Mouse (Mus musculus): ENCODE measurements around the gene Gm10392.

Gm10392 gene

DNA sequence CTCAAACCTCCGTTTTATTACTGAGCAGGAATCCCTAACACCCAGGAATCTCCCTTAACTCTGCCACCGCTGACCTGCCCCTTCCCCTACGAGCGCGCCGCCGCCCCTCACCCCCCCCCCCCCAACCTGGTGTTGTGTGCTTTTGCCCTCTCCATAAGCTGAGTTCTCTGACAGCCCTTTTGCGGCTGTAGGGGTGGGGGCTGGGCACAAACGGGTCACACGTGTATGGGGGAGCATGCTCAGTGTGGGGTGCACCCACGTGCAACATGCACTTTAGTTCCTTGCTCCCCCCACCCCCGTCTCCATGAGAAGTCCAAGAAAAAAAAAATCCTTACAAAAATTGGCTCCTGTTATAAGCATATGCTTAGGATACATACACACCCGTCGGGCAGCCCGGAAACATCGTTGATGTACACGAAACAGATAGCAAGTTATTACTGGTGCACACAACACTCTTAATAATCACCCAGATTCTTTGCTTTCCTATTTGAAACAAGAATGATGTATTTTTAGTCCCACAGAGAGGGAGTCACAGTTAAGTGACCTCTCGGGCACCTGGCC, 26.6 kb downstream of the Gm10392 start:
- no peak for DNase-seq (ENCODE audit: low spot score)

DNA sequence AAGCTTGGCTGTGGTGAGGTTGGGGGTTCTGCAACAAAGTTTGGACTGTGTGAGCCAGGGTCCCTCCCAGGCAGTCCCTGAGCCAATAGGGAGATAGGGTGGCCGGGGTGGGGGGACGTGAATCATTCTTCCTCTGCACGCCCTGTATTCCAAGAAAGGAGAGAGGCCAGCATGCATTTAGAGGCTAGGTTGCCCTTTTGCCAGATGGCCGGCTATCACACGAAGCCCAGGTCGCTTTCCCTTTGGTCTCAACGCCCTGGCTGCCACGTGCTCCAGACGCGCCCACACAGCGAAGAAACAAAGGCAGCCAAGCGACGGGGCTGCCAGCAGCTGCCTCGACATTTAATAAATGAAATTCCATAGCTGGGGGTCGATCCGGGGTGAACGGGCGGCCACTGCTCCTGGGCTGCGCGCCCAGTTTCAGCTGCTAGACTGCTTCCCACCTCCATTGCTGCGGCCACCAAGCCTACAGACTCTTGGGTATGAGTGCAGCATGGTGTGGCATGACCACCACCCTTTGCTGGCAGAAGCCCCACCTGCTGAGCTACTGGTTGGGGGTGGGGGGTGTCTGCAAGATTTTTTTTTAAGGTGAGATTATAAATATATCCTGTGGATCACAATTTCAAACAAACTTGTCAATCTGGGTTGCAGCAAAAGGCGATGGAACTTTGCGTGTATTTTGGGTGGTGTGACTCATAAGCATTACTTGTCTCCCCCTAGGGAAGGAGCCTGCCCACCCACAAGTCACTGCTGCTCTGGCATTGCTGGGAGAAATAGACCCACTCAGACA, 27.3 kb downstream of the Gm10392 start:
- DNase-seq (ENCODE audit: low spot score), result peak; percentile 38

DNA sequence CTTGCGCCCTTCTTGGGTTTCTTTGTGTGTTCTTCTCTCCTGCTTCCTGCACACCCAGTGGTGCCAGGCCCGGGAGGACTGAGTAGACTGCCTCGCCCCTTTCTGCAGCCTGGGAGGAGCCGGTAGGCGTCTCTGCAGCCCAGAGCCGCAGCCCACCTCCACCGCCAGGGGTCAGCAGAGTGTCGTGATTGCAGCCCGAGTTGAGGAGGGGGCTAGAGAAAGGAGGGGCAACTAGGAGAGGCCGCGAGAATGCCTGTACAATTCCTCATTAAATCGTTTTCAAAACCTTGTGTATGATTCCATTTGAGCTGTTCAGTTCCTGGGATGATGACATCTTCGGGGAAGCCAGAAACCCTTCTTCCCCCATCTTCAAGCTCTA, 27.9 kb downstream of the Gm10392 start:
- peak; percentile 94 for DNase-seq (ENCODE audit: low spot score)

DNA sequence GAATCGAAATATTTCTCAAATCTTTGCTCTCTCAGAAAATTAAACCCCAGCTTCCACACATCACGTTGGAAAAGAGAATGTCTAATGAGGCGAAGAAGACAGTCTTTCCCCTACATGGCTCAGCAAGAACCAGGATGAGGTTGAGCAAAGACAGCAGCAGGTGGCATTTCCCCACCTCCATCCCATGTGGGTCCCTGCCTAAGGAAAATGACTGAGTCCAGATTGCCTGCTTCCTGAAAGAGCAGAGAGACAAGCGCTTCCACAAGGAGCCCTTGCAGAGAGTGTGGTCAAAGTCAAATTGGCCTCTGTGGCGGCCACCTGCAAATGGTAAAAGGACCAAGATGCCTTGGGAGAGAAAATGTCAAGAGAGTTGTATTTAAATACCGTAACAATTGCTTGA, 28.5 kb downstream of the Gm10392 start:
- peak; percentile 37 for DNase-seq (ENCODE audit: low spot score)

DNA sequence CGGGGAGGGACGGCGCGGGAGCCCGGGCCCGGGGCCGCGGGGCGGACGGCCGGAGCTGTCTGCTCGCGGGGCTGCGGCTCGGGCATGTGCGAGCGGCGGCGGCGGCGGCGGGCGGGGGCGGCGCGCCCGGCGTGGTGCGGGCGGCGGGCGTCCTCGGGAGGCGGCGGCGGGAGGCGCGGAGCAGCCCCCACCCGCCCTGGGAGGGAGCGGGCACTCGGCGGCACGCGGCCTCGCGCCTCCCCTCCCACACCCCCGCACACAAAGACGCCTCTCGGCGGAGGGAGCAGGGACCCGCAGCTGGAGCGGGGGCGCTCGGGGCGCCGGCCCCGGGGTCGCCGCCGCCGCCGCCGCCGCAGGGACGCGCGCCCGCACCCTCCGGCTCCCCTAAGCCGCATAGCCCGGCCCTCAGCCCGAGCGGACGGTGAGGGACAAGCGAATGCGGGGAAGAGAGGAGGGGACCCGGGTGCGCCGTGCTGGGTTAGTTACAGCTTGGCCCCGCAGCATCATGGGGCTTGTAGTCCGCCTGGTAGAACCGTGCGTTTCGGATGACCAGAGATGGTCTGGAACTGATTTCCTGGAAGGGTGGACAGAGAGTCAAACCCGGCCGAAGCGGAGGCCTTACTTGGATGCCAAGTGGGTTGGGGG, 29.3 kb downstream of the Gm10392 start, which contains the start of gene Ankrd13b:
Gene Ankrd13b (minus strand): TSS at position 88 of the 645 bp plus-strand sequence.
- DNase-seq (ENCODE audit: low spot score), result peak; percentile 80

DNA sequence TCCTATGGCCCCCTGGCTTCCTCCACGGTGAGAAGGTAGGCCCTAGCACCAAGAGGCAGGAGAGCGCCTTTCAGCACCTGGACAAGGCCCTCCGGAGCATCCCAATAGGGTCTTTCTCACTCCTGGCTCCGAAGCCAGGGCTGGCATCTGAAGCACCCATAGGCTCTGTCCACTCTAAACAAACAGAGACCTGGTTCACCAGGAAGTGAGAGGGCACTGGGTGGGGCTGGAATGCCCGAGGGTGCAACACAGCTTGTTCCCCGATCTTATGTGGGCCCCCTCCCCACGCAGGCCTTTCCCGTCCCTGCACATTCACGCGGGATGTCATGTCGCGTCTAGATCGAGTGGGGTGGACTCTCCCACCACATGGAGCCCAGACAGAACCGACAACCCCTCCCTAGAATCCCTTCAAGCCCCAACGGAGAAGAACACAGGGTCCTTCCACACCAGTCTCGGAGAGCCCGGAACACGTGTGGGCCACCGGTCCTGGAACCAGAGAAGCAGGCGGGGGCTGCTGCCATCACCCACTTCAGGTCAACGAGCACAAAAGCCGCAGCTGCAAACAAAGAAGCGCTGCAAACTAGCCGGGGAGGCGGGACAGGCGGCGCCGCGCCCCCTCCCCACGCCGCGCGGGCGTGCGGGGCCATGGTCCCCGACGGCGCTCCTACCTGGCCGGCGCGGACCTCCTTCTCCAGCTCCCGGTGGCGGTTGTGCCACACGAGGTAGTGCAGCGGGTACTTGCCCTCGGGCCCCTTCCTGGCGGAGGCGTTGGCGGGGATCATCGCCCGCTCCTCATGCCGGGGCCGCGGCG, 30.0 kb downstream of the Gm10392 start:
- peak; percentile 30 for DNase-seq (ENCODE audit: low spot score)

DNA sequence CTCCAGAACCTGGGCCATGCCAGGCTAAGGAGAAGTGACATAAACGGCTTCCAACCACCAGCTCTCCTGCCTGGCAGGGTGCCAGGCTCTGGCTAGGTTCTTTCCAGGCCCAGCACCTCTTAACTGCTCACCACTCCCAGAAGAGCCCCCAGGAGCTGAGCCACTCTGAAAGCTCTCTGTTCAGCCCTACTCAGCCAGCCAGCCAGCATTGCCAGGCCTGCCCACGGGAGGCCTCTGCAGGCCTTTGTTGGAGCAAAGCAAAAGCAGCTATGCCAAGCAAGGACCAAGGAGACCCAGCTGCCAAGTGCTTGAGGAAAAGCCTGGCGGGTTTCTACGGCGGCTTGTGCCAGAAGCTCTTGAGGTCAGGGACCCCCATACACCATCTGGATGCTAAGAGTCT, 32.2 kb downstream of the Gm10392 start:
- peak; percentile 73 for DNase-seq (ENCODE audit: low spot score)

DNA sequence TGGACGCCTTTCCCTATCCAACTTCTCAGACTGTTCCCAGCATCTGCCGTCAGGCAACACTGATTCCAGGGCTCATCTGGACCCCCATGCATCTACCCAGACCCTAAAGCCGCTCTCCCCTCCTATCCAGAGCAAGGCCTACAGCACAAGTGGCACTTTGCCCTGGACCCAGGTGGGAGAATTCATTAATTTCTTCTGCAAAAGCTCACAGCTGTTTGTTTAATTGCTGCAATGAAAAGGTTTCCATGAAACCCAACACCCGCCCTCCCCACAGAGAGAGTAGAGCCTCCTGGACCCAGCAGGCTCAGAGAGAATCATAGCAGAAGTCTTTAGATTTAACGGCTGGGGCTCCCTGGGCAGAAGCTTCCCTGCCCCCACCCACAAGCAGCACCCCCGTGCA, 33.8 kb downstream of the Gm10392 start:
- DNase-seq (ENCODE audit: low spot score), result no peak

DNA sequence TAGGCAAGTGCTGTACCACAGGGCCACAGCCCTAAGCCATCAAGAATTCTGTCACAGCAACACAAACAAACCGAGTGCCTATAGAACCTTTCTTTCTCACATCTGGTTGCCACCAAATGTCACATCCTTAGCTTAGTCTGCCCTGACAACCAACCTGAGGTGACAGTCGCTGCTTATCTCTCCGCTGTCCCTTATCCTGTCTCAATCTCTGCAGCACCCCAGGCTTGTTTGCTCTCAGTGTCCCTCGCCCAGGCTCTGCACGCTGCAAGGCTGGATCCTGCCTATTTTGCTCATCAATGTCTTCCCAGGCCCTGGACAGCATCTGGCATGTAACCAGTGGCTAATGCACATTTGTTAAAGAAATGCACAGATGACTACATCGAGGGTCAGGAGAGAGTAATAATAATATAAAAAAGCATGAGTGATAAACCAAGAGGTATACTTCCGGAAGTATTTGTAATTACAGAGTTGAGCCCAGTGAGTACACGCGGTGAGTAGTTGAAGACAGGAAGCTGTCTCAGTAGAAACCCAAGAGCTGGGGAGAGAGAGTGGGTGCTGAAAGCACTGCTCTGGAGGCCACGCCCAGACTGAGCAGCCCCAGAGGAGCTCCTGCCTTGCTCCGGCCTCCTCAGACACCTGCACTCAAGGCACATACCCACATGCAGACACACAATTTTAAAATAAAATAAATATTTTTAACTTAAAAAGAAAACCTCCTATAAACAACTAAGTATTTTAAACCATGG, 35.3 kb downstream of the Gm10392 start:
- DNase-seq (ENCODE audit: low spot score), result no peak

DNA sequence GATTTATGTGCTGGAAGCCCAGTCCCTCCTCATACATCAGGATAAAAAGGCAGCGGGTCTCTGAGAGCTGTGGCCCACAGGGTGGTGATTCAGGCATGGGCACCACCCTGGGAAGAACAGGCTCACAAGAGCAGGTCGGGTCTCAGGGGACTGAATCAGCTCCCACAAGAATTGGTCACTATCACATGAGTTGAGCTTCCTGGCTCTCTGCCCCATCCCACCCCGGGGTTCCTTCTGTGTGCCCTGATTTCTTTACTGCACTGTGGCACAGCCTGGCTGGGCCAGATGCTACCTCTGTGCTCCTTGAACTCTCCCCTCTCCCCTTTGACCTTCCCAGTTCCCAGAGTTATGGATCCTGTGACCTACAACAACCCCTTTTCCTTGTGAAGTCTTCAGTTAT, 36.0 kb downstream of the Gm10392 start:
- no peak for DNase-seq (ENCODE audit: low spot score)

DNA sequence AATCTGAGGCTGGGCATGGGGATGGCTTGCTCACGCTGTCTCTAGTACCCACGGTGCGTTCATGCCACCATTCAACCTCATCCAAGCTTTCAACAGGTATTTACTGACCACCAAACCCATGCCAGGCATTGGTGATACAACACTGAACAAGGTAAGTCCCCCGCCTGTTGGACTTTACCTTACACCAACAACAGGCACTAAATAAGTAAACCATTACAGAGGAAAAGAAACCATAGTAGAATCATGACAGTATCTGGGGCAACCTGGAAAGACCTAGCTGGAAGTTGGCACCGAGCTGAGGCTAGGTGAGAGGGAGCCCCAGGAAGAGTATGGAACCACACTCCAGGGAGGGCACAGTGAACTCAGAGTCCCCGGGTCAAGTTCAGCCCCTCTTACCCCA, 42.1 kb downstream of the Gm10392 start:
- no peak for DNase-seq (ENCODE audit: low spot score)

DNA sequence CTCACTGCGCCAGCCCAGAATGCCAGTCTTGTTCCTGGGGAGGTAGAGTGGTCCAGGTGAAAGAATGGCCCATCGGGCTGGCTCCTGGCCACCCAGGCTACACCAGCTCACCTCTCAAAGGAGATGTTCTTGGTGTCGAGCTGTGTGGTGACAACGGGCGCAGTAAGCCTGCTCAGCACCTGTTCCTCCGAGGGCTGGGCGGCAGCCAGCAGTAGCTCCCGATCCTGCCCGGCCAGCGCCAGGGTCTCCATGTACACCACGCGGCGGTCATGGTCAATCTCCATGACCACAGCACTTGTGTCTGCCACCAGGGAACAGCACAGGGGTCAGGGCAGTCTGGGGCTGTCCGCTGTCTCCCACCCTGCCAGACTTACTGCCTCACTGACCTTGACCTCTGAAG, 42.8 kb downstream of the Gm10392 start:
- DNase-seq (ENCODE audit: low spot score), result no peak

DNA sequence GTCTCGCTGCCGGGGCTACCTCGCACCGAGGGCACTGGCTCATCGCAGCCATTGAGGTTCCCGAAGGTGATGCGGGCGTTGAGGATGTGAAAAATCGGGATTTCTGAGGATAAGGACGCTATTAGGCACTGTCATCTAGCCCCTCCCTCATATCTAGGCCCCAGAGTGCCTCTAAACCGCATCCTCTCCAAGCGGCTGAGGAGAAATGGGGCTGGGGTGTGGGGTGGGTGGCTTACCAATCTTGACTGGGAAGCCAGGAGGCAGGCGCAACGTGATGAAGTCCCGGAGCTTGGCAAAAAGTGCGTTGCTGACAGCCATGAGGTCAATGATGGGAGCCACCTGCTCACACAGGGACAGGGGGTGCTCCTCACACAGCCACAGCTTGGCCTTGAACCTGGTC, 46.2 kb downstream of the Gm10392 start:
- no peak for DNase-seq (ENCODE audit: low spot score)

DNA sequence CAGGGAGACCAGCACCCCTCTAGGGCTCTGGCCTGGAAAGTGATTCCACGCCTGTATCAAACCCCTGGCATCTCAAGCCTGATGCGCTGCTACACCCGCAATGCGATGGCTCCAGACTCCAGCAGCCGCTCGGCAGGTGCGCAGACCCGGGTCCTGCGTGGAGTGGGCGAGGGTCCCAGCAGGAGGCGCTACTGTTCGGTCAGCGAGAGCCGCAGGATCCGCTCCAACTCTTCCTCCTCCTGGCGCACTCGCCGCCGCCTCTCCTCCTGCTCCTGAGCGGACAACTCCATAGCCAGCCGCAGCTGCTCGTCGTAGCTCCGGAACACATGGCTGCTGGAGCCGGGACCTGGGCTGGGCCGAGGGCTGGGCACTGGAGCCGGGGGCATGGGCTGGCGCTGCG, 47.6 kb downstream of the Gm10392 start:
- DNase-seq (ENCODE audit: low spot score), result no peak

DNA sequence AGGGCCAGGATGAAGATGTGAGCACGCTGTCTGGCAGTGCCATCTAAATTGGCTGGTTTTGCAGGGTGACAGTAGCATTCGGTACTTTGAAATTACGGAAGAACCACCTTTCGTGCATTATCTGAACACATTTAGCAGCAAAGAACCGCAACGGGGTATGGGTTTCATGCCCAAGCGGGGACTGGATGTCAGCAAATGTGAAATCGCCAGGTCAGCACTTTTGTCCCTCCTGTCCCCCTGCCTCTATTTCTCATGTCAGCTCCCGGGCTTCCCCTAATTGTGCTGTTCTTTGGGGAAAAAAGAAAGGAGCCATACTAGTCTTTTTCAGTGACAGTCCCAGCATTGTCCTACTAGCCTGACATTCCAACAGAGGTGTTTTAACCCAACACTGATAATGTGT, 50.6 kb downstream of the Gm10392 start:
- no peak for DNase-seq (ENCODE audit: low spot score)

DNA sequence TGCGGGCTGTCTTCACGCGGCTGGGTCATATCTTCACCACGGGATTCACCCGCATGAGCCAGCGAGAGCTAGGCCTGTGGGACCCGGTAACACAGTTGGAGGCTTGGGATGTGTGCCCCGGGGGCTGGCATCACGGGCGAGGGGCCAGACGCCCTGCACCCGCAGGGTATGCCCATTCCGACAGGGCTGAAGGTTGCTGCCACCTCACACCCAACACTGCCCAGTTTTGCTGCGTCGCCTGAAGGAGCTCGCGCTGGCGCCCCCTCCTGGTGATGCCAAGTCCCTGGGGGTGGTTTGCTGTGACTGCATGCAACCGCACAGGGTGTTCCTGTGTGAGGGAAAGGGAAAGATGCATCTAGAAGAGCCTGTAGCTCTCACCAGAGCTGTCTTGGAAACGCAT, 51.2 kb downstream of the Gm10392 start:
- peak; percentile 52 for DNase-seq (ENCODE audit: low spot score)

DNA sequence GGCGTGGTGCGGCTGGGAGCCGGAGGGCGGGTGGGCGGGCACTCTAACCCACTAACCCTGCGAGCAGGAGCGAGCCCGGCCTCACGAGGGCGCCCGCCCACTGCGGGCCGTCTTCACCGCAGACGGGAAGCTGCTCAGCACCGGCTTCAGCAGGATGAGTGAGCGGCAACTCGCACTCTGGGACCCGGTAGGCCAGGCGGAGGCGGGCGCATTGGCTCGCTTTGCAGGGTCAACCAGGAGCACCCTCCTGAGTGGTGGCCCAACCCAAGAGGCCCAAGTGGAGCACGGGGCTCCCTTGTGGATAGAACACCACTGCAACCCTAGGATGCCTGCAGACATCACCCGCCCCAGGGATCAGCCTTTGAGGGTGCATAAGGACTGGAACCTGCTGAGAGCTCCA, 51.8 kb downstream of the Gm10392 start:
- DNase-seq (ENCODE audit: low spot score), result peak; percentile 42

Measured in MN1 (cell line).